Mouse (Mus musculus) limb, embryonic 10.5 days (tissue): ENCODE measurements around the gene Elf5. TPM values are rescaled to one million over a fixed set of nuclear protein-coding genes. Genes with fewer than 3 reads are reported as not detected.

Experiments used
- DNase-seq: peaks from one replicate; pipeline ENCODE4 v3.0.0-alpha.2; 2017; ENCODE audit warnings: low spot score
- H3K27ac ChIP-seq: fragments of 300-500 bp; sonication (generic); 2 replicates; pipeline ENCODE4 v1.5.1; 2016; ENCODE audit warnings: mild to moderate bottlenecking
- H3K27me3 ChIP-seq: fragments of 300-500 bp; sonication (generic); 2 replicates; pipeline ENCODE4 v1.6.1; 2016; ENCODE audit warnings: low read depth, mild to moderate bottlenecking; ENCODE audit not compliant: poor library complexity, severe bottlenecking
- H3K36me3 ChIP-seq: fragments of 300-500 bp; sonication (generic); 2 replicates; pipeline ENCODE4 v1.6.1; 2016; ENCODE audit warnings: mild to moderate bottlenecking, moderate library complexity
- H3K4me1 ChIP-seq: fragments of 300-500 bp; sonication (generic); 2 replicates; pipeline ENCODE4 v1.6.1; 2016
- H3K4me3 ChIP-seq: fragments of 300-500 bp; sonication (generic); 2 replicates; pipeline ENCODE4 v1.5.1; 2016; ENCODE audit warnings: mild to moderate bottlenecking, moderate library complexity
- H3K9me3 ChIP-seq: fragments of 300-500 bp; sonication (generic); replicated peaks from 2 replicates; pipeline ENCODE4 v1.6.1; 2016; ENCODE audit warnings: mild to moderate bottlenecking
- WGBS: fragments of 180-500 bp; shearing (Covaris S2); methylation state at CpG from one replicate; pipeline ENCODE4 v1.1.7; 2016; 5-methylcytosine and 5-hydroxymethylcytosine counted together
- polyA plus RNA-seq: library from polyadenylated mRNA; unstranded; fragments of >200 nt; fragmentation: Nextera tagmentation; extraction: Ambion mirVana; gene quantifications from 2 replicates; pipeline ENCODE4 v1.2.1, GENCODE M21; 2016

Gene Elf5
- polyA plus RNA-seq, 1 experiment from 2014 or later = 0.23 TPM

DNA sequence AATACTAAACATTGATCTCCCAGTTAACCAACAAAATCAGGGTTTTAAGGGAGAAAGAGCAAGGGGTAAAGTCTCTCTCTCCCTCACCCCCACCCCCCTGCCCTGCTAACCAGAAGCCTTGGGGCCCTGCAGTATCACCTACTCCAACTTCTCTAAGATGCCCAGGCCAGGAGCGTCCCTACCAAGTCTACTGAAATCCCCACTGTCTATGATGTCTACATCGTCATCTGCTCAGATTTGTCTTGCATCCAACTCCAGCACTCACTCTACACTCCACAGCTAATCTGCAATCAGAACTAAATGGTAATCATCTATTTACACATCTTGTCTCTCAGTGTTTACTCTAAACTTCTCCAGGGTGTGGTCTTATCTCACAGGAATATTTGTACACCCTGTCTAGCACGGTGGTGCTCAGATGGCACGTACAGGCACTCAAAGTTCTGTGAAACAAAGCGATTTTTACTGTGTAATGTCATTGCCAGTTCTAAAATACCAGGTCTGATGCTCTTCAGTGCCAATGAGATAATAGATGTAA lies 72.6 kb downstream of the Elf5 start:
- no peaks in the 10 kb centered on the region for H3K36me3 ChIP-seq
- H3K9me3 ChIP-seq = no peaks in the 10 kb centered on the region
- no peak for DNase-seq
- no peaks in the 10 kb centered on the region for H3K27me3 ChIP-seq
- 59% methylated on average over 5 of the region's 5 CpGs for WGBS
- H3K27ac ChIP-seq = peak overlapping the region; percentile 92; the same call in 1 of the 2 replicates
- H3K4me1 ChIP-seq = peaks cover 18% of the 10 kb centered on the region
- peak overlapping the region; percentile 75 for H3K4me3 ChIP-seq

DNA sequence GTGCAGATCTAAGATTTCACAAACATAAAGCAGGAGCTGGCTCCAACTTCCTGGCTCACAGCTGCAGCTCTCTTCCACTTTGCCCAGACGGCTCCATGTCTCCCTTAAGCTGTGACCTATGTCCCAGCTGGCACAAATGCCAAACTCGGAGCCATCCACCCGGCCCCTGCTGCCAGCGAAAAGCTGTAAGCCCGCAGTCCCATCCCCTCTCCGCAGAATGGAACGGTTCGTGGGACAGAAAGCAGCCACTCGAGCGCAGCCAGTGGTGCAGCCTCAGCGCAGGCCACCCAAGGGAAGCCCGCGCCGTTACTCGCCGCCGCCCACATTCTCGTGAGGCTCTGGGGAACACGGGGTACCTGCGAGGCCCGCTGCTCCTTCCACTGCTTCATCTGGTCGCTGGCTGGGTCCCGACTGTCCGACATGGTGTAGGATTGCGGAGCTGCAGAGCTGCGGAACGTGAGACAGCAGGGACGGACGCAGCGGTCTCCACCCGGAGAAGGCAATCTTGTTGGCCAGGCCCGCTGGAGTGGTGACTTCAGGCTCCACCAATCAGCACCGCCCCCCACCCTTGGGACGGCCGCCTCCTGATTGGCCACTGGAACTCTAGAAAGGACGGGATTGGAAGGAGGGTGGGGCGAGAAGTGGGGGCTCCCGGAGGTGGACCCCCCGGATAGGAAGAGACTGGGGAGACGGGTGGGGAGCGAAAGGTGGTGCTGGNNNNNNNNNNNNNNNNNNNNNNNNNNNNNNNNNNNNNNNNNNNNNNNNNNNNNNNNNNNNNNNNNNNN lies 73.3 kb downstream of the Elf5 start, which contains the start of gene Cat:
Gene Cat, minus strand, starts transcription at position 544 of the 785 bp plus-strand sequence.
- under 1% methylated on average over 41 of the region's 41 CpGs for WGBS

GRCm38 (mm10) chr2:103492526-103492925 lies 81.0 kb downstream of the Elf5 start:
- Histone ChIP-seq H3K4me3 (no peak overlapping the region), H3K27ac (no peak overlapping the region), H3K27me3 (no peaks in the 10 kb centered on the region), H3K9me3 (no peaks in the 10 kb centered on the region), H3K4me1 (peaks cover 7% of the 10 kb centered on the region), H3K36me3 (no peaks in the 10 kb centered on the region)
- 87% methylated on average over 4 of the region's 4 CpGs for WGBS
- DNase-seq = no peak

More for the DNA sequence above, 73.3 kb downstream of the Elf5 start, which contains the start of gene Cat:
- H3K27ac ChIP-seq = peak within 1 kb of the TSS; percentile 92
- H3K4me3 ChIP-seq = peak within 1 kb of the TSS; percentile 75
- H3K36me3 ChIP-seq = no peaks in the 10 kb centered on the region
- no peaks in the 10 kb centered on the region for H3K27me3 ChIP-seq
- no peaks in the 10 kb centered on the region for H3K9me3 ChIP-seq
- peak; percentile 95 for DNase-seq
- peaks cover 25% of the 10 kb centered on the region for H3K4me1 ChIP-seq

- H3K4me3 ChIP-seq = no peak overlapping the region
- H3K27me3 ChIP-seq = no peaks in the 10 kb centered on the region
- H3K27ac ChIP-seq = no peak overlapping the region
- 74% methylated on average over 4 of the region's 4 CpGs for WGBS
- no peaks in the 10 kb centered on the region for H3K9me3 ChIP-seq
- DNase-seq = no peak
- no peaks in the 10 kb centered on the region for H3K36me3 ChIP-seq
- H3K4me1 ChIP-seq = peaks cover 7% of the 10 kb centered on the region
Measured at GRCm38 (mm10) chr2:103493827-103494226, 82.3 kb downstream of the Elf5 start.

GRCm38 (mm10) chr2:103495633-103496418 lies 84.3 kb downstream of the Elf5 start:
- no peaks in the 10 kb centered on the region for H3K36me3 ChIP-seq
- no peaks in the 10 kb centered on the region for H3K4me1 ChIP-seq
- DNase-seq = no peak
- WGBS = 92% methylated on average over 6 of the region's 6 CpGs
- H3K27me3 ChIP-seq = no peaks in the 10 kb centered on the region
- H3K27ac ChIP-seq = no peak overlapping the region
- H3K9me3 ChIP-seq = no peaks in the 10 kb centered on the region
- H3K4me3 ChIP-seq = no peak overlapping the region

Other genes starting within 250 kb of the Elf5 start
- 0.06 TPM in 1 of 2 replicates, not detected in the other for gene Ehf, start 108.4 kb upstream of the Elf5 start, polyA plus RNA-seq
- 81.8 and 94.7 TPM in 2 replicates for gene Cat, start 73.5 kb downstream of the Elf5 start, polyA plus RNA-seq
- 14.2 and 17.6 TPM in 2 replicates for gene Abtb2, start 154.6 kb downstream of the Elf5 start, polyA plus RNA-seq